Mouse (Mus musculus) E14TG2a.4 (cell line): ENCODE data around the gene R3hdml.

ENCODE experiments used
- CTCF ChIP-seq: conservative IDR thresholded peaks from 2 replicates; pipeline ENCODE4 v1.5.1; 2014; ENCODE audit warnings: low read length
- NANOG ChIP-seq: IDR thresholded peaks from 2 replicates; pipeline ENCODE4 v1.6.1; 2014; ENCODE audit warnings: borderline replicate concordance, low read length, mixed read lengths

- TF ChIP-seq CTCF: no peak
- TF ChIP-seq NANOG: no peak
Measured at GRCm38 (mm10) chr2:163527497-163527896, 35.4 kb downstream of the R3hdml start.
